Mouse (Mus musculus): ENCODE results near the gene Ctnna2. TPM values are rescaled to one million over a fixed set of nuclear protein-coding genes. Genes with fewer than 3 reads are reported as not detected.

Gene Ctnna2
- polyA plus RNA-seq, 1 experiment from 2014 or later = 0.83 TPM

DNA sequence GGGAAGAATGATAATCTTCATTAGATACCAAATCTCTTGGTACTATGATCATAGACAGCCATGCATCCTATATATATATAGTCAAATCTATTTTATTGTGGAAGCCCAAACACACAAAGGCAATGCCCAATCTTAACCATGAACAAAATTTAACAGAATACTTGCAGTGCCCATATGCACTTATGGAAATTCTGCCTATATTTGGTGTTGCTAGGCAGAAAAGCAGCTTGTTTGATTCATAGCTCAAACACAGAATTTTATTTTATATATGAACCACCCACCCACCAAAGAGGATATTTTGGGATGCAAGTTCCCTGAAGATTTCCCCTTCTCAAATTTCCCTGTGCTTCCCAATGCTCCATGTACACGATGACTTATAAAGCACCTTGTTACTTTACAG lies 655.2 kb downstream of the Ctnna2 start:
- Histone ChIP-seq H3K4me1 (replicated peaks; ENCODE audit: control insufficient read depth, insufficient read depth, low read length) (no peaks in the 10 kb centered on the region), H3K9ac (ENCODE audit: low read length) (no peak overlapping the region), H3K27me3 (ENCODE audit: control insufficient read depth, insufficient read depth, low read depth, low read length) (no peaks in the 10 kb centered on the region), H3K9me3 (ENCODE audit: control insufficient read depth, low read length) (no peaks in the 10 kb centered on the region), H3K27ac (ENCODE audit: low read length) (no peak overlapping the region), H3K4me2 (ENCODE audit: low read depth, low read length) (no peak overlapping the region), H3K4me3 (ENCODE audit: low read length) (no peak overlapping the region), H3K36me3 (ENCODE audit: control insufficient read depth, insufficient read depth, low read length) (no peaks in the 10 kb centered on the region)
- ATAC-seq (ENCODE audit: low read depth) = no peak
- whole genome bisulfite sequencing = 63% methylated on average over 1 of the region's 1 CpGs

DNA sequence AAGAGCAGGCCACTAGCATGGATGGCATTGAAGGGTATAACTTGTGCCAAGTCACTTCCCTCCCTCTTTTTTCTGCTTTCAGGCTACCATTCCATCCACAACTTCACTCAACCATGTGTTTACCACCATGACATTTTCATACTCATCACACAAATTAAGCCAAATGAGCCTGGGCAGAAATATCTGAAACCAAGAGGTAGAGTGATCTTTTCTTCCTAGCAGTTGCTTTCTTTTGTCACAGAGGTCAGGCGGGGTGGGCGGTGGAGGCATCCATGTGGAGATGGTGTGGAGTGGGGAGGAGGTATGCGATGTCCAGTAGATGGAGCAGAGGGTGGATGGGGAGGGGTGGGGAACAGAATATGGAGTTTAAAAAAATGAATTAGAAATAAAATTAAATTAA lies 672.7 kb downstream of the Ctnna2 start:
- no peaks in the 10 kb centered on the region for H3K4me1 ChIP-seq (replicated peaks; ENCODE audit: control insufficient read depth, insufficient read depth, low read length)
- H3K27ac ChIP-seq (ENCODE audit: low read length) = no peak overlapping the region
- 94% methylated on average over 3 of the region's 3 CpGs for WGBS
- H3K4me3 ChIP-seq (ENCODE audit: low read length) = no peak overlapping the region
- H3K9ac ChIP-seq (ENCODE audit: low read length) = no peak overlapping the region
- no peaks in the 10 kb centered on the region for H3K36me3 ChIP-seq (ENCODE audit: control insufficient read depth, insufficient read depth, low read length)
- no peak for ATAC-seq (ENCODE audit: low read depth)
- no peaks in the 10 kb centered on the region for H3K27me3 ChIP-seq (ENCODE audit: control insufficient read depth, insufficient read depth, low read depth, low read length)
- H3K9me3 ChIP-seq (ENCODE audit: control insufficient read depth, low read length) = no peaks in the 10 kb centered on the region
- H3K4me2 ChIP-seq (ENCODE audit: low read depth, low read length) = no peak overlapping the region

GRCm38 (mm10) chr6:77301305-77301704 lies 678.2 kb downstream of the Ctnna2 start:
- 63% methylated on average over 1 of the region's 1 CpGs for WGBS
- Histone ChIP-seq H3K9ac (ENCODE audit: low read length) (no peak overlapping the region), H3K36me3 (ENCODE audit: control insufficient read depth, insufficient read depth, low read length) (no peaks in the 10 kb centered on the region), H3K27me3 (ENCODE audit: control insufficient read depth, insufficient read depth, low read depth, low read length) (no peaks in the 10 kb centered on the region), H3K4me2 (ENCODE audit: low read depth, low read length) (no peak overlapping the region), H3K4me1 (replicated peaks; ENCODE audit: control insufficient read depth, insufficient read depth, low read length) (no peaks in the 10 kb centered on the region), H3K27ac (ENCODE audit: low read length) (no peak overlapping the region), H3K4me3 (ENCODE audit: low read length) (no peak overlapping the region), H3K9me3 (ENCODE audit: control insufficient read depth, low read length) (no peaks in the 10 kb centered on the region)
- no peak for ATAC-seq (ENCODE audit: low read depth)

- no peak overlapping the region for H3K4me2 ChIP-seq (ENCODE audit: low read depth, low read length)
- H3K27ac ChIP-seq (ENCODE audit: low read length) = no peak overlapping the region
- H3K9me3 ChIP-seq (ENCODE audit: control insufficient read depth, low read length) = no peaks in the 10 kb centered on the region
- no peaks in the 10 kb centered on the region for H3K36me3 ChIP-seq (ENCODE audit: control insufficient read depth, insufficient read depth, low read length)
- no peak overlapping the region for H3K9ac ChIP-seq (ENCODE audit: low read length)
- no peak for ATAC-seq (ENCODE audit: low read depth)
- no peaks in the 10 kb centered on the region for H3K4me1 ChIP-seq (replicated peaks; ENCODE audit: control insufficient read depth, insufficient read depth, low read length)
- H3K4me3 ChIP-seq (ENCODE audit: low read length) = no peak overlapping the region
- 63% methylated on average over 6 of the region's 6 CpGs for WGBS
- H3K27me3 ChIP-seq (ENCODE audit: control insufficient read depth, insufficient read depth, low read depth, low read length) = no peaks in the 10 kb centered on the region
Observed at GRCm38 (mm10) chr6:77291415-77291814, 688.1 kb downstream of the Ctnna2 start.

DNA sequence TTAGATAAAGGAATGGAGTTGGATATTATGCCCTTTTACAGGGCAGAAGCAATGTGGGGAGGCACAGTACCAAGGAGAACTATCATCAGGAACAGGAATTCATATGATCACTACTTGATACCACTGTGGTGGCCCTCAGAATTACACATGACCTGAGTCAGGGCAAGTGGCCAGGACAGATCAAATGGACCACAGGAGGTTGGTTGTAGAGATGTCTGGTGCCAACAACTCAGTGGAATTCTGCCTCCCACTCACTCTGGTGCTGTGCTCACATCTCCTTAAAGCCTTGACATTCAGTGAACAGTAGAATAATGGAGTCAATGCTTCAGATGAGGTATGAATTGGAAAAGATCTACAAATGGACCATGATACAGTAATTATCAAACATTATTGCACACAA lies 691.1 kb downstream of the Ctnna2 start:
- H3K27ac ChIP-seq (ENCODE audit: low read length) = no peak overlapping the region
- no peaks in the 10 kb centered on the region for H3K27me3 ChIP-seq (ENCODE audit: control insufficient read depth, insufficient read depth, low read depth, low read length)
- no peaks in the 10 kb centered on the region for H3K4me1 ChIP-seq (replicated peaks; ENCODE audit: control insufficient read depth, insufficient read depth, low read length)
- no peaks in the 10 kb centered on the region for H3K9me3 ChIP-seq (ENCODE audit: control insufficient read depth, low read length)
- H3K36me3 ChIP-seq (ENCODE audit: control insufficient read depth, insufficient read depth, low read length) = no peaks in the 10 kb centered on the region
- no peak overlapping the region for H3K9ac ChIP-seq (ENCODE audit: low read length)
- ATAC-seq (ENCODE audit: low read depth) = no peak
- no peak overlapping the region for H3K4me2 ChIP-seq (ENCODE audit: low read depth, low read length)
- no peak overlapping the region for H3K4me3 ChIP-seq (ENCODE audit: low read length)

GRCm38 (mm10) chr6:77286317-77286716 lies 693.2 kb downstream of the Ctnna2 start:
- WGBS = 79% methylated on average over 5 of the region's 5 CpGs

GRCm38 (mm10) chr6:77278794-77279193 lies 700.7 kb downstream of the Ctnna2 start:
- WGBS = 83% methylated on average over 5 of the region's 5 CpGs
- no peak for ATAC-seq (ENCODE audit: low read depth)
- no peak overlapping the region for H3K9ac ChIP-seq (ENCODE audit: low read length)
- H3K36me3 ChIP-seq (ENCODE audit: control insufficient read depth, insufficient read depth, low read length) = no peaks in the 10 kb centered on the region
- no peaks in the 10 kb centered on the region for H3K4me1 ChIP-seq (replicated peaks; ENCODE audit: control insufficient read depth, insufficient read depth, low read length)
- H3K9me3 ChIP-seq (ENCODE audit: control insufficient read depth, low read length) = no peaks in the 10 kb centered on the region
- no peaks in the 10 kb centered on the region for H3K27me3 ChIP-seq (ENCODE audit: control insufficient read depth, insufficient read depth, low read depth, low read length)
- H3K4me2 ChIP-seq (ENCODE audit: low read depth, low read length) = no peak overlapping the region
- no peak overlapping the region for H3K4me3 ChIP-seq (ENCODE audit: low read length)
- no peak overlapping the region for H3K27ac ChIP-seq (ENCODE audit: low read length)

More at GRCm38 (mm10) chr6:77286317-77286716, 693.2 kb downstream of the Ctnna2 start:
- no peak overlapping the region for H3K4me2 ChIP-seq (ENCODE audit: low read depth, low read length)
- H3K36me3 ChIP-seq (ENCODE audit: control insufficient read depth, insufficient read depth, low read length) = no peaks in the 10 kb centered on the region
- H3K9me3 ChIP-seq (ENCODE audit: control insufficient read depth, low read length) = no peaks in the 10 kb centered on the region
- no peak overlapping the region for H3K4me3 ChIP-seq (ENCODE audit: low read length)
- no peaks in the 10 kb centered on the region for H3K27me3 ChIP-seq (ENCODE audit: control insufficient read depth, insufficient read depth, low read depth, low read length)
- H3K4me1 ChIP-seq (replicated peaks; ENCODE audit: control insufficient read depth, insufficient read depth, low read length) = no peaks in the 10 kb centered on the region
- H3K27ac ChIP-seq (ENCODE audit: low read length) = no peak overlapping the region
- no peak for ATAC-seq (ENCODE audit: low read depth)
- H3K9ac ChIP-seq (ENCODE audit: low read length) = no peak overlapping the region

DNA sequence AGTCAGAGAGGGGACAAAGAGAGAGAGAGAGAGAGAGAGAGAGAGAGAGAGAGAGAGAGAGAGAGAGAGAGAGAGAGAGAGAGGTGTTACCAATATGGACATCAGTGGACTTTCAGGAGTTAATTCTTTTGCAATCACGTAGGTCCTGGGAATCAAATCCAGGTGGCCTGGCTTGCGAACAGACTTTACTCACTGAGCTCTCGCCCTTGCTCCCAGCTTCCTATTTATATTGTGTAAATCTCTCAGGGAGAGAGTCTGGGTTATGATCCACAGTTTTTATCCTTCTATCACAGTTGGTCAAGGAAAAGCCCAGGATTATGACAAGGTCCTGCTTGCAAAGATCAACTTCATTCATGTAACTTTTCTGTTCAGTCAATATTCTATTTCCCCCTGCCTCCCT lies 714.3 kb downstream of the Ctnna2 start:
- no peak overlapping the region for H3K9ac ChIP-seq (ENCODE audit: low read length)
- no peak overlapping the region for H3K4me2 ChIP-seq (ENCODE audit: low read depth, low read length)
- 51% methylated on average over 3 of the region's 3 CpGs for WGBS
- ATAC-seq (ENCODE audit: low read depth) = no peak
- no peaks in the 10 kb centered on the region for H3K36me3 ChIP-seq (ENCODE audit: control insufficient read depth, insufficient read depth, low read length)
- H3K4me3 ChIP-seq (ENCODE audit: low read length) = no peak overlapping the region
- no peak overlapping the region for H3K27ac ChIP-seq (ENCODE audit: low read length)
- no peaks in the 10 kb centered on the region for H3K4me1 ChIP-seq (replicated peaks; ENCODE audit: control insufficient read depth, insufficient read depth, low read length)
- H3K9me3 ChIP-seq (ENCODE audit: control insufficient read depth, low read length) = no peaks in the 10 kb centered on the region
- H3K27me3 ChIP-seq (ENCODE audit: control insufficient read depth, insufficient read depth, low read depth, low read length) = no peaks in the 10 kb centered on the region

GRCm38 (mm10) chr6:77257358-77258105 lies 722.0 kb downstream of the Ctnna2 start:
- Histone ChIP-seq H3K9me3 (ENCODE audit: control insufficient read depth, low read length) (no peaks in the 10 kb centered on the region), H3K27me3 (ENCODE audit: control insufficient read depth, insufficient read depth, low read depth, low read length) (no peaks in the 10 kb centered on the region), H3K4me1 (replicated peaks; ENCODE audit: control insufficient read depth, insufficient read depth, low read length) (no peaks in the 10 kb centered on the region), H3K36me3 (ENCODE audit: control insufficient read depth, insufficient read depth, low read length) (no peaks in the 10 kb centered on the region), H3K27ac (ENCODE audit: low read length) (no peak overlapping the region), H3K9ac (ENCODE audit: low read length) (no peak overlapping the region), H3K4me2 (ENCODE audit: low read depth, low read length) (no peak overlapping the region), H3K4me3 (ENCODE audit: low read length) (no peak overlapping the region)
- no peak for ATAC-seq (ENCODE audit: low read depth)
- WGBS = 25% methylated on average over 7 of the region's 7 CpGs

- Histone ChIP-seq H3K4me1 (replicated peaks; ENCODE audit: control insufficient read depth, insufficient read depth, low read length) (no peaks in the 10 kb centered on the region), H3K9me3 (ENCODE audit: control insufficient read depth, low read length) (no peaks in the 10 kb centered on the region), H3K4me3 (ENCODE audit: low read length) (no peak overlapping the region), H3K36me3 (ENCODE audit: control insufficient read depth, insufficient read depth, low read length) (no peaks in the 10 kb centered on the region), H3K27me3 (ENCODE audit: control insufficient read depth, insufficient read depth, low read depth, low read length) (no peaks in the 10 kb centered on the region), H3K9ac (ENCODE audit: low read length) (no peak overlapping the region), H3K27ac (ENCODE audit: low read length) (no peak overlapping the region), H3K4me2 (ENCODE audit: low read depth, low read length) (no peak overlapping the region)
- no peak for ATAC-seq (ENCODE audit: low read depth)
- WGBS = 90% methylated on average over 4 of the region's 4 CpGs
Observed at GRCm38 (mm10) chr6:77256348-77256747, 723.2 kb downstream of the Ctnna2 start.
